Mouse (Mus musculus): Measurements from ENCODE around the gene Slc16a11. TPM values are rescaled to one million over a fixed set of nuclear protein-coding genes. Genes with fewer than 3 reads are reported as not detected.
A peak's percentile ranks its signal among the peaks of the same experiment; 100 is the strongest.

Gene Slc16a11
- total and polyA plus RNA-seq, 3 experiments, result 0.51 to 2.3 TPM; not detected in 1

GRCm38 (mm10) chr11:70220731-70221602 is 8.4 kb downstream of the Slc16a11 start, which contains the start of gene Slc16a13:
Gene Slc16a13, minus strand, starts transcription at chr11:70221064.
- H3K27me3 ChIP-seq (replicated peaks), result no peaks in the 10 kb centered on the region
- H3K4me1 ChIP-seq (ENCODE audit: control insufficient read depth in 1 of 2, insufficient read depth in 2 of 2), result peaks cover 15 to 30% of the 10 kb centered on the region in 2 experiments; a peak in 3 of 4 replicates
- H3K4me2 ChIP-seq (ENCODE audit: insufficient read depth, low read depth, poor library complexity, severe bottlenecking), result peak within 1 kb of the TSS; percentile 87
- in situ Hi-C loops (cut with MboI; ENCODE audit: low pct_ligation_motif_present, low pct_unique_long_range_greater_than_20kb, low sequenced_read_pairs), result no loop called here
- H3K4me3 ChIP-seq (replicated peaks in 1 of 3; ENCODE audit: low read depth in 2 of 3, low read length in 2 of 3, poor library complexity in 1 of 3), result peak within 1 kb of the TSS; percentile 61 to 78 (median 76)
- H3K9ac ChIP-seq (ENCODE audit: insufficient read depth, low read depth), result peak within 1 kb of the TSS; percentile 76
- no peak within 1 kb of the TSS for H3K27ac ChIP-seq (ENCODE audit: insufficient read depth, low read depth)
- dilution Hi-C loops (cut with MboI; ENCODE audit: extremely low pct_ligation_motif_present, extremely low pct_unique_long_range_greater_than_20kb, low sequenced_read_pairs), result no loop called here
- H3K79me2 ChIP-seq (replicated peaks; ENCODE audit: control insufficient read depth, extremely low read depth, insufficient read depth, poor library complexity, severe bottlenecking), result no peaks in the 10 kb centered on the region
- TF ChIP-seq RAD21 (IDR thresholded peaks at IDR 0.05; ENCODE audit: low read depth, low read length), result no peak
- peak; percentile 94 for TF ChIP-seq NRF1 (IDR thresholded peaks at IDR 0.05; ENCODE audit: low read depth, low read length)
- peak; percentile 93 for TF ChIP-seq POLR2A (IDR thresholded peaks at IDR 0.05; ENCODE audit: low read depth, low read length)
- TF ChIP-seq HCFC1 (IDR thresholded peaks at IDR 0.05; ENCODE audit: low read depth, low read length), result peak; percentile 47; the same call in 1 of the 2 replicates
- TF ChIP-seq UBTF (IDR thresholded peaks at IDR 0.05; ENCODE audit: low read depth, low read length), result no peak
- TF ChIP-seq ETS1 (conservative IDR thresholded peaks at IDR 0.05; ENCODE audit: low read depth, low read length), result no peak; the same call in 1 of the 2 replicates
- 0 out of 2 replicates have a peak, but pooled peaks have one; percentile 49 for TF ChIP-seq KAT2A (IDR thresholded peaks at IDR 0.05; ENCODE audit: insufficient replicate concordance, low read length)
- TF ChIP-seq JUN (IDR thresholded peaks at IDR 0.05; ENCODE audit: insufficient read depth, low read depth, low read length), result no peak
- peak; percentile 61; the same call in 1 of the 2 replicates for TF ChIP-seq TCF12 (IDR thresholded peaks at IDR 0.05; ENCODE audit: low read depth, low read length)
- TF ChIP-seq EP300 (IDR thresholded peaks at IDR 0.05; ENCODE audit: low read length), result peak; percentile 16; the same call in 1 of the 2 replicates
- no peak for TF ChIP-seq SMC3 (IDR thresholded peaks at IDR 0.05; ENCODE audit: low read depth, low read length)
- no peak for TF ChIP-seq CHD2 (IDR thresholded peaks at IDR 0.05; ENCODE audit: low read length)
- TF ChIP-seq JUND (conservative IDR thresholded peaks at IDR 0.05; ENCODE audit: low read depth, low read length), result no peak
- peak; percentile 97 for TF ChIP-seq MAX (IDR thresholded peaks at IDR 0.05; ENCODE audit: low read length)
- TF ChIP-seq GABPA (IDR thresholded peaks at IDR 0.05; ENCODE audit: insufficient replicate concordance, low read depth, low read length), result no peak
- TF ChIP-seq SIN3A (IDR thresholded peaks at IDR 0.05; ENCODE audit: low read length), result peak; percentile 80
- peak; percentile 68 for TF ChIP-seq ELF1 (IDR thresholded peaks at IDR 0.05; ENCODE audit: low read depth, low read length)
- peak; percentile 86 for TF ChIP-seq BHLHE40 (IDR thresholded peaks at IDR 0.05; ENCODE audit: low read depth, low read length)
- no peak; the same call in 1 of the 2 replicates for TF ChIP-seq MEF2A (IDR thresholded peaks at IDR 0.05; ENCODE audit: borderline replicate concordance, low read depth, low read length)
- no peak for TF ChIP-seq MAFK (IDR thresholded peaks at IDR 0.05; ENCODE audit: insufficient replicate concordance, low read length)
- TF ChIP-seq IRF4 (IDR thresholded peaks at IDR 0.05; ENCODE audit: low read depth, low read length), result peak; percentile 25; the same call in 1 of the 2 replicates
- TF ChIP-seq RCOR1 (conservative IDR thresholded peaks at IDR 0.05; ENCODE audit: low read depth, low read length), result 0 out of 2 replicates have a peak, but pooled peaks have one; percentile 53
- TF ChIP-seq CHD1 (IDR thresholded peaks at IDR 0.05; ENCODE audit: low read depth, low read length), result no peak
- no peak for TF ChIP-seq CTCF (conservative IDR thresholded peaks at IDR 0.05 in 1 of 2, IDR thresholded peaks at IDR 0.05 in 1 of 2; ENCODE audit: low read depth in 2 of 2, low read length in 2 of 2)
- no peak for TF ChIP-seq E2F4 (IDR thresholded peaks at IDR 0.05; ENCODE audit: insufficient replicate concordance, low read depth, low read length)
- TF ChIP-seq USF1 (IDR thresholded peaks at IDR 0.05; ENCODE audit: low read depth, low read length), result peak; percentile 93
- TF ChIP-seq ZC3H11A (IDR thresholded peaks at IDR 0.05; ENCODE audit: low read depth, low read length), result no peak
- TF ChIP-seq TBP (conservative IDR thresholded peaks at IDR 0.05; ENCODE audit: low read depth, low read length), result peak; percentile 96
- peak; percentile 87 for TF ChIP-seq MAZ (IDR thresholded peaks at IDR 0.05; ENCODE audit: low read depth, low read length)
- no peak for TF ChIP-seq ZNF384 (IDR thresholded peaks at IDR 0.05; ENCODE audit: low read depth, low read length)
- peak; percentile 96 for TF ChIP-seq MXI1 (IDR thresholded peaks at IDR 0.05; ENCODE audit: low read depth, low read length)
- no peak for TF ChIP-seq PAX5 (IDR thresholded peaks at IDR 0.05; ENCODE audit: low read length)
- TF ChIP-seq POLR2AphosphoS2 (IDR thresholded peaks at IDR 0.05; ENCODE audit: low read depth, low read length), result peak; percentile 92
- peak; percentile 60 for TF ChIP-seq MYC (IDR thresholded peaks at IDR 0.05; ENCODE audit: low read depth, low read length)
- no peak for TF ChIP-seq ZKSCAN1 (IDR thresholded peaks at IDR 0.05; ENCODE audit: borderline replicate concordance, low read depth, low read length)
- TF ChIP-seq NELFE (IDR thresholded peaks at IDR 0.05; ENCODE audit: low read depth, low read length), result peak; percentile 98
- peak; percentile 64 for TF ChIP-seq ZMIZ1 (IDR thresholded peaks at IDR 0.05; ENCODE audit: low read depth, low read length)
- TF ChIP-seq USF2 (conservative IDR thresholded peaks at IDR 0.05; ENCODE audit: low read depth, low read length), result peak; percentile 93
- H3K36me3 ChIP-seq (replicated peaks in 1 of 2; ENCODE audit: control insufficient read depth in 1 of 2, insufficient read depth in 1 of 2, low read length in 1 of 2), result peaks cover 5 to 46% of the 10 kb centered on the region in 2 experiments
- DNase-seq (ENCODE audit: extremely low read depth), result peak; percentile 100
- H3K9me3 ChIP-seq (replicated peaks; ENCODE audit: low read length), result no peaks in the 10 kb centered on the region

Measured in CH12.LX (cell line).